Mouse (Mus musculus): ENCODE results near the gene Tbc1d10a. TPM values are rescaled to one million over a fixed set of nuclear protein-coding genes. Genes with fewer than 3 reads are reported as not detected.

Tbc1d10a gene
- polyA plus RNA-seq, 1 experiment from 2014 or later = 33.4 TPM

DNA sequence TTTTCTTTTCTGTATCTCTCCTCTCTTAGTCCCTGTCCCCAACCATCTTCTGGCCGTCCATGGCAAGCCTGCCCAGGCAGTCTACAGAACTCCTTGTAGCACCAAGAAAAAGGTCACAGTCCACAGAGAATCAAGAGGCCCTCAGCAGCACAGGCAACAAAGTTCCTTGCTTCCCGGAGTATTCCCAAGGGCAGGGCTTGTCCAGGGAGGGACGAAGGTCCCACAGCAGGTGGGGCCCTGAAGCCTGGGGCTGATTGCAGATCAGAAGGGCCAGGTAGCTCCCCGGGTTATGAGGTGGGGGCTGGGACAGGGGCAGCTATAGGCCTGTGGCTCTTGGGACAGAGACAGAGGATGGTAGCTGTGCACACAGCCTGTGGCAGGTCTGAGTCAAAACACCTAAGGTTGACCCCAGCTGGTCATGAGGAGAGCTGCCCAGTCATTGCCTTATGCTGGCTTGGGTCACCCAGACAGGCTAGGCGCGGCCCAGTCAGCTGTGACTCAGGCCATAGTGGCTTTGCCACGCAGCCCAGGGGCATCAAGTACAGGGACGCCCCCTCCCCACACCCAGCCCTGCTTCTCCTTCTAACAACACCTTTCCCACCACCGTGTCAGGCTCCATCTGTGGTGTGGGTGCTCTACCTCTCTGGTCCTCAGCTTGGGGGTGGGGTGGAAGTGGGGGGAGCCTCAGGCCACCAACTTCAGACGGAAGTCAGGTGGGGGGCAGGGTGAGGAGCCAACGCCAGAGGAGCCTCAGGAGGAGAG is 70.4 kb downstream of the Tbc1d10a start, which contains the start of gene Lif:
Gene Lif (plus strand): TSS at position 712 of the 762 bp plus-strand sequence.
- ATAC-seq = no peak
- 71% methylated on average over 11 of the region's 11 CpGs for WGBS
- Histone ChIP-seq H3K27ac (ENCODE audit: low read length) (no peak within 1 kb of the TSS), H3K4me1 (replicated peaks; ENCODE audit: control insufficient read depth, insufficient read depth, low read length) (peaks cover 16% of the 10 kb centered on the region), H3K4me2 (ENCODE audit: low read length) (no peak within 1 kb of the TSS), H3K4me3 (replicated peaks; ENCODE audit: low read length) (no peak within 1 kb of the TSS), H3K9ac (replicated peaks; ENCODE audit: low read depth, low read length) (no peak within 1 kb of the TSS), H3K27me3 (replicated peaks; ENCODE audit: control insufficient read depth, insufficient read depth, low read length) (no peaks in the 10 kb centered on the region), H3K9me3 (ENCODE audit: control insufficient read depth, low read length) (no peaks in the 10 kb centered on the region), H3K36me3 (ENCODE audit: control insufficient read depth, insufficient read depth) (no peaks in the 10 kb centered on the region)

DNA sequence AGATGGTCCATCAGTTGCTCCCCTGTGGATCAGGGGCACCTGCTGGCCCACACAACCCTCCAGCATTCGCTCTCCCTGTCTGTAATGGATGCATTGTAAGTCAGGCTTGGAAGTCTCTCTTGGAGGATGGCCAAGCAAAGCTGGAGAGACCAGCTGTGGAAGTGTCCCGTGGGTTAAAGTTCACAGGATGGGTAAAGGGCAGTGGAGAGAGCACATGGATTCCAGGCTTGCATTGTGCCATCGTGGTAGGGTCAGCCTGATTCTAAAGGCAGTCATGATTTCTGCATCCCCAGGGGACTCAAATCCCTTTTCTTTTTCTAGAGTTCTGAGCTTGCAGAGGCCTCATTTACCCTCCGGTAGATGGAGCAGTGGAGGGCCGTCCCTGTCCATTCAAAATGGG is 71.2 kb downstream of the Tbc1d10a start:
- Histone ChIP-seq H3K27me3 (replicated peaks; ENCODE audit: control insufficient read depth, insufficient read depth, low read length) (no peaks in the 10 kb centered on the region), H3K9ac (replicated peaks; ENCODE audit: low read depth, low read length) (no peak overlapping the region), H3K4me1 (replicated peaks; ENCODE audit: control insufficient read depth, insufficient read depth, low read length) (peaks cover 18% of the 10 kb centered on the region), H3K27ac (ENCODE audit: low read length) (no peak overlapping the region), H3K9me3 (ENCODE audit: control insufficient read depth, low read length) (no peaks in the 10 kb centered on the region), H3K4me2 (ENCODE audit: low read length) (no peak overlapping the region), H3K36me3 (ENCODE audit: control insufficient read depth, insufficient read depth) (no peaks in the 10 kb centered on the region), H3K4me3 (replicated peaks; ENCODE audit: low read length) (no peak overlapping the region)
- ATAC-seq = no peak
- WGBS = 53% methylated on average over 5 of the region's 5 CpGs

DNA sequence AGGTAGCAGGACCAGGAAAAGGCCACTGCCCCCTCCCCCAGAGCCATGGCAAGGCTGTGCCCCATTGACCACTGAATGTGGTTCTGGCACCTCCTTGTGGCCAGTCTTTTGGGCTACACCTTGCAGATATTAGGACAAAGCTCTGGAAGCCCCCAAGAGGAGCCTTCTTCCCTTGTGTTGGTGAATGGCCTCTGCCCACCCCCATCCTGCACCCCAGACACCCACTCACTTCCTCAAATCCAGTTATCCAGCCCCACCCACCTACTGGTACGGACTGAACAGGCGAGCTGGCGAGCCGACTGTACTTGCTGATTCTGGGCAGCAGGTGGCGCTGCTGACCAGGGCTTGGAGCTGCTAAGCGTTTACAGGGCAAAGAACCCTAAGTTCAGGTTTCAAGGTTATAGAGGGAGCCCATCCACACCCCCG is 72.1 kb downstream of the Tbc1d10a start:
- Histone ChIP-seq H3K4me3 (replicated peaks; ENCODE audit: low read length) (no peak overlapping the region), H3K4me1 (replicated peaks; ENCODE audit: control insufficient read depth, insufficient read depth, low read length) (peaks cover 18% of the 10 kb centered on the region), H3K9ac (replicated peaks; ENCODE audit: low read depth, low read length) (no peak overlapping the region), H3K36me3 (ENCODE audit: control insufficient read depth, insufficient read depth) (no peaks in the 10 kb centered on the region), H3K9me3 (ENCODE audit: control insufficient read depth, low read length) (no peaks in the 10 kb centered on the region), H3K4me2 (ENCODE audit: low read length) (peak overlapping the region; percentile 40), H3K27me3 (replicated peaks; ENCODE audit: control insufficient read depth, insufficient read depth, low read length) (no peaks in the 10 kb centered on the region), H3K27ac (ENCODE audit: low read length) (no peak overlapping the region)
- ATAC-seq = peak; percentile 58
- WGBS = under 1% methylated on average over 7 of the region's 7 CpGs

DNA sequence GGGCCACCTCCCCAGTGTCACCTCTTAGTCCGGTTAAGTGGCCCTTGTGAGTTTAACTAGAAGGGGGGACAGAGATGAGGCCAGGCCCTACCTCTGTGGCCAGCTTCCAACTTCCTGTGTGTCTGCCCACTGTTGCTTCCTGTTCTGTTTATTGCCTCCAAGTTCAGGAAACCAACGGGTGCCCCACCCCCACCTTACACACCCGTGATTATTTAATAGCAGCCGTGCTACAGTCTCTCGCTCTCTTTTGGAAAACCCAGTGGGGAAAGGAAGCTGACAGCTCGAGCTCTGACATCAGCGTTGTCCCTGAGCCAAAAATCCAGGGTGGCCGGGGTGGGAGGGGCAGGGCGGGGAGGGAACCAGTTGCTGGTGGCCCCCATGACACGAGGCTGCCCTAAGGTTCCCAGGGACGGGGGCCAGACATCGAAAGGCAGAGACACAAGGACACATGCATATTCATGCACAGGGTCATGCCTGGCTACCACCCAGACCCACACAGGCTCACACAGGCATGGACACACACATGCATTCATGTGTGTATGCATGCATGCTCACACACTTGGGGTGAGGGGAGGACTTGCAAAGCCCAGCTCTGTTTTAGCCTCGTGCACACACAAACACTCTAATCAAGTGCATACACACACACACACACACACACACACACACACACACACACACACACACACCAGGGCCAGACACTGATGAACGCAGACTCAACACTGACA is 74.0 kb downstream of the Tbc1d10a start:
- Histone ChIP-seq H3K4me2 (ENCODE audit: low read length) (peak overlapping the region; percentile 24), H3K36me3 (ENCODE audit: control insufficient read depth, insufficient read depth) (no peaks in the 10 kb centered on the region), H3K4me3 (replicated peaks; ENCODE audit: low read length) (no peak overlapping the region), H3K4me1 (replicated peaks; ENCODE audit: control insufficient read depth, insufficient read depth, low read length) (peaks cover 18% of the 10 kb centered on the region), H3K27me3 (replicated peaks; ENCODE audit: control insufficient read depth, insufficient read depth, low read length) (peaks cover 11% of the 10 kb centered on the region), H3K27ac (ENCODE audit: low read length) (no peak overlapping the region), H3K9me3 (ENCODE audit: control insufficient read depth, low read length) (no peaks in the 10 kb centered on the region), H3K9ac (replicated peaks; ENCODE audit: low read depth, low read length) (no peak overlapping the region)
- WGBS = 23% methylated on average over 14 of the region's 14 CpGs
- peak; percentile 32 for ATAC-seq

DNA sequence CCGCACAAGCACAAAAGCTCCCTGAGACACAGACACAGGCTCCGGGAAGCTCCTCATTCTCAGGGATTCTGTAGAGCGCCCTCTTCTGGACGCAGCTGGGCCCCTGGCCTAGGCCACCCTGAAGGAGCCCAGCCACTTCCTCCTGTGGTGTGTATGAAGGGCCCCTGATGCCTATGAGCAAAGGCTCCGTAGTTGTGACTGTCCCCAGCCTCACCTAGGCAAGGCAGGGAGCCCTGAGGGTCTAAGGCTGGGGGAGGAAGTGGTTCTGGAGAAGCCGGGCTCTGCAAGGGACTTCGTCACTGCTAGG is 74.6 kb downstream of the Tbc1d10a start:
- Histone ChIP-seq H3K27me3 (replicated peaks; ENCODE audit: control insufficient read depth, insufficient read depth, low read length) (peaks cover 16% of the 10 kb centered on the region), H3K9me3 (ENCODE audit: control insufficient read depth, low read length) (no peaks in the 10 kb centered on the region), H3K27ac (ENCODE audit: low read length) (no peak overlapping the region), H3K4me3 (replicated peaks; ENCODE audit: low read length) (no peak overlapping the region), H3K4me1 (replicated peaks; ENCODE audit: control insufficient read depth, insufficient read depth, low read length) (peaks cover 20% of the 10 kb centered on the region), H3K4me2 (ENCODE audit: low read length) (no peak overlapping the region), H3K9ac (replicated peaks; ENCODE audit: low read depth, low read length) (no peak overlapping the region), H3K36me3 (ENCODE audit: control insufficient read depth, insufficient read depth) (no peaks in the 10 kb centered on the region)
- 39% methylated on average over 7 of the region's 7 CpGs for WGBS
- no peak for ATAC-seq

DNA sequence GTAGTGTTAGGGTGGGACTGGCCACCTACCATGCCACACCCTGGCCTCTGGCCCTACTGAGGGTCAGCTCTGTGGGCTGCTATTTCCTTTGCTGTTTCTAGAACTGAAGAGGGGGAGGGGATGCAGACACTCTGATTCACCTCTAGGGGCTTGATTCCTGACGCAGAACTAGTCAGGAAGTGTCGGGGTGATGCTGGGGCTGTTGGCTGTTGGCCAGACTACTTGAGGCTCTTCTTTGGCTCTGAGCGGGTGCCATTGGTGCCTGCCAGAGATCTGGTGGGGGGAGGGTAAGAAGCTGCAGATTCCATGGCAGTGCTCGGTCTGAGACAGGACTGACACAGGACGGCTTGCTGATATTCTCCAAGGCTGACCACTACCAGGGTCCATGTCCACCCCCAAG is 75.4 kb downstream of the Tbc1d10a start:
- Histone ChIP-seq H3K4me1 (replicated peaks; ENCODE audit: control insufficient read depth, insufficient read depth, low read length) (peaks cover 26% of the 10 kb centered on the region), H3K4me2 (ENCODE audit: low read length) (no peak overlapping the region), H3K9me3 (ENCODE audit: control insufficient read depth, low read length) (no peaks in the 10 kb centered on the region), H3K27me3 (replicated peaks; ENCODE audit: control insufficient read depth, insufficient read depth, low read length) (peaks cover 19% of the 10 kb centered on the region), H3K4me3 (replicated peaks; ENCODE audit: low read length) (no peak overlapping the region), H3K9ac (replicated peaks; ENCODE audit: low read depth, low read length) (no peak overlapping the region), H3K27ac (ENCODE audit: low read length) (no peak overlapping the region), H3K36me3 (ENCODE audit: control insufficient read depth, insufficient read depth) (no peaks in the 10 kb centered on the region)
- ATAC-seq = peak; percentile 44
- 8% methylated on average over 5 of the region's 5 CpGs for WGBS

DNA sequence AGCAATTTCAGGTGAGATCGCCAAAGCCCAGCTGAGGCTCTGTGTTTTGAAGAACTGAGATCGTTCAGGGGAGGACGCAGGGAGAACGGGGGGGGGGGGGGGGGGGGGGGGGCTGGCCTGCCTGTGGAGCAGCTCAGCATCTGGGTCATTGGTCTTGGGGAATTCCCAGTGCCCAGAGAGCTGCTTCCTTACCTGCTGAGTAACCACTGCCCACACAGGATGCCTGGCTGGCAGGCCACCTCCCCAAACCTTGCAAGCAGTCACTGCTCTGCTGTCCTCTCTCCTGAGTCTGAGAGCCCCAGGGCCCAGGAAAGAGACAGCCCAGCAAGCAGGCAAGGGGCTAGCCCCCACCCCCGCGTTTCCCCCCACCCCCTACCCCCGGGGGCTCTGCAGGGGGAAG is 76.3 kb downstream of the Tbc1d10a start:
- Histone ChIP-seq H3K36me3 (ENCODE audit: control insufficient read depth, insufficient read depth) (no peaks in the 10 kb centered on the region), H3K9me3 (ENCODE audit: control insufficient read depth, low read length) (no peaks in the 10 kb centered on the region), H3K27ac (ENCODE audit: low read length) (no peak overlapping the region), H3K4me2 (ENCODE audit: low read length) (no peak overlapping the region), H3K9ac (replicated peaks; ENCODE audit: low read depth, low read length) (no peak overlapping the region), H3K4me3 (replicated peaks; ENCODE audit: low read length) (no peak overlapping the region), H3K27me3 (replicated peaks; ENCODE audit: control insufficient read depth, insufficient read depth, low read length) (peaks cover 26% of the 10 kb centered on the region), H3K4me1 (replicated peaks; ENCODE audit: control insufficient read depth, insufficient read depth, low read length) (peaks cover 29% of the 10 kb centered on the region)
- ATAC-seq = no peak
- WGBS = 18% methylated on average over 5 of the region's 7 CpGs

DNA sequence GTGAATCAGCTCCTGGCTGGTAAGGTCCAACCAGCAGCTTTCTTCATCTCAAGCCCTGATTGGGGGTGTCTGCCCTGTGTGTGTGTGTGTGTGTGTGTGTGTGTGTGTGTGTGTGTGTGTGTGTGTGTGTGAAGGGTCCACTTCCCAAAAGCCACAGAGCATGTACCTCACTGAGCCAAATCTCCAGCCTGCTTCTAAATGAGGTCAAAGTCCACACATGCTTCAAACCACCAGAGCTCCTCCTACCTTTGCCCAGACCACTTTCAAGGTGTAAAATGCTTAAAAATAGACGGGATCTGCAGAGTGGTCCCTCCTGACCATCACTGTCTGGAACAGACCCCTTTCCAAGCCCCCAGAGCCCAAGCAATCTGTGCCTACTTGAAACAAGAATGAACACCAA is 76.7 kb downstream of the Tbc1d10a start:
- no peak overlapping the region for H3K9ac ChIP-seq (replicated peaks; ENCODE audit: low read depth, low read length)
- peaks cover 29% of the 10 kb centered on the region for H3K4me1 ChIP-seq (replicated peaks; ENCODE audit: control insufficient read depth, insufficient read depth, low read length)
- H3K4me2 ChIP-seq (ENCODE audit: low read length) = no peak overlapping the region
- H3K4me3 ChIP-seq (replicated peaks; ENCODE audit: low read length) = no peak overlapping the region
- no peaks in the 10 kb centered on the region for H3K36me3 ChIP-seq (ENCODE audit: control insufficient read depth, insufficient read depth)
- peaks cover 31% of the 10 kb centered on the region for H3K27me3 ChIP-seq (replicated peaks; ENCODE audit: control insufficient read depth, insufficient read depth, low read length)
- H3K27ac ChIP-seq (ENCODE audit: low read length) = no peak overlapping the region
- no peak for ATAC-seq
- WGBS = 44% methylated on average over 1 of the region's 1 CpGs
- H3K9me3 ChIP-seq (ENCODE audit: control insufficient read depth, low read length) = no peaks in the 10 kb centered on the region

DNA sequence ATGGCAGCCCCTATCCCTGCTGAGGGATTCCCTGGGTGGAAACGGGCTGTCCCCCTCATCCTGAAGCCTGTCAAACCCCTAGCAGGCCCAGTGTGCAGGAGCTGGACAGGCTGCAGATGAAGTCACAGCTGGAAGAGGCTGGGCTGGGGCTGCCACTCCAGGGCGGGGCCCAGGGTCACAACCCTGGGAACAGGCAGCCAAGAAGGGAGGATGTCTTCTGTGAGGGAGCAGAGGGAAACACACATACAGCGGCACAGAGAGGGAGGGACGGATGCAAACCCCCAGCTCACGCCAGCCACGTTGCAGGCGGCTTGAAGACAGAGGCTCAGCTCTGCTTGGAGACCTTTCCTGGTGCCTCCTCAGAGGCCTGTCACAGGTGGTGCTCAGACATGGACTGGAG is 77.5 kb downstream of the Tbc1d10a start:
- Histone ChIP-seq H3K27ac (ENCODE audit: low read length) (no peak overlapping the region), H3K9me3 (ENCODE audit: control insufficient read depth, low read length) (no peaks in the 10 kb centered on the region), H3K4me1 (replicated peaks; ENCODE audit: control insufficient read depth, insufficient read depth, low read length) (peaks cover 26% of the 10 kb centered on the region), H3K9ac (replicated peaks; ENCODE audit: low read depth, low read length) (no peak overlapping the region), H3K36me3 (ENCODE audit: control insufficient read depth, insufficient read depth) (no peaks in the 10 kb centered on the region), H3K4me2 (ENCODE audit: low read length) (no peak overlapping the region), H3K4me3 (replicated peaks; ENCODE audit: low read length) (no peak overlapping the region), H3K27me3 (replicated peaks; ENCODE audit: control insufficient read depth, insufficient read depth, low read length) (peaks cover 34% of the 10 kb centered on the region)
- 78% methylated on average over 7 of the region's 7 CpGs for WGBS
- ATAC-seq = no peak

Measured in forebrain, embryonic 16.5 days (tissue).